Mouse (Mus musculus): ENCODE data around the gene Gm8281. TPM values are rescaled to one million over a fixed set of nuclear protein-coding genes. Genes with fewer than 3 reads are reported as not detected.
"Not testable (repeated sequence)": the region's sequence is repeated elsewhere in the genome, so short reads cannot be mapped to it uniquely, and the experiment has no call there.

Gm8281 gene
- not detected in 2 replicates for polyA plus RNA-seq (2011; ENCODE audit: insufficient read depth, insufficient read length, low replicate concordance, missing spikeins)

GRCm38 (mm10) chr14:5070611-5071490 is at the start of gene Gm8281:
Gene Gm8281, plus strand, starts transcription at chr14:5071040.
- WGBS, result 7% methylated on average over 34 of the region's 63 CpGs
- H3K4me3 ChIP-seq (replicated peaks; ENCODE audit: control insufficient read depth, low read depth, low read length); H3K27ac ChIP-seq (ENCODE audit: control insufficient read depth, insufficient read depth, low read depth, low read length, poor library complexity); H3K4me1 ChIP-seq (ENCODE audit: control insufficient read depth, insufficient read depth, low read length): not testable (repeated sequence)

GRCm38 (mm10) chr14:5050329-5050728 is 20.5 kb upstream of the Gm8281 start, which contains the start of gene 4930555G01Rik:
Gene 4930555G01Rik, plus strand, starts transcription at chr14:5050629.
- WGBS, result no CpG with 5 or more reads among the region's 3 CpGs
- H3K4me1 ChIP-seq (ENCODE audit: control insufficient read depth, insufficient read depth, low read length), result not testable (repeated sequence)

GRCm38 (mm10) chr14:5131219-5131618 is 60.4 kb downstream of the Gm8281 start, which contains the start of gene Gm8279:
Gene Gm8279, plus strand, starts transcription at chr14:5131519.
- not testable (repeated sequence) for H3K27ac ChIP-seq (ENCODE audit: control insufficient read depth, insufficient read depth, low read depth, low read length, poor library complexity); H3K4me3 ChIP-seq (replicated peaks; ENCODE audit: control insufficient read depth, low read depth, low read length); H3K4me1 ChIP-seq (ENCODE audit: control insufficient read depth, insufficient read depth, low read length)
- 59% methylated on average over 2 of the region's 2 CpGs for WGBS

More at GRCm38 (mm10) chr14:5050329-5050728, 20.5 kb upstream of the Gm8281 start, which contains the start of gene 4930555G01Rik:
- not testable (repeated sequence) for H3K4me3 ChIP-seq (replicated peaks; ENCODE audit: control insufficient read depth, low read depth, low read length); H3K27ac ChIP-seq (ENCODE audit: control insufficient read depth, insufficient read depth, low read depth, low read length, poor library complexity)

Other genes with a start within 250 kb of the Gm8281 start
- gene Gm3269, start 232.9 kb upstream of the Gm8281 start, polyA plus RNA-seq (2011; ENCODE audit: insufficient read depth, insufficient read length, low replicate concordance, missing spikeins), result not detected in 2 replicates
- not detected in 2 replicates for gene Gm3264, start 215.5 kb upstream of the Gm8281 start, polyA plus RNA-seq (2011; ENCODE audit: insufficient read depth, insufficient read length, low replicate concordance, missing spikeins)
- gene Gm3278, start 178.6 kb upstream of the Gm8281 start, polyA plus RNA-seq (2011; ENCODE audit: insufficient read depth, insufficient read length, low replicate concordance, missing spikeins), result not detected in 2 replicates
- not detected in 2 replicates for gene Gm8297, start 87.1 kb upstream of the Gm8281 start, polyA plus RNA-seq (2011; ENCODE audit: insufficient read depth, insufficient read length, low replicate concordance, missing spikeins)
- gene Gm3298, start 55.1 kb upstream of the Gm8281 start, polyA plus RNA-seq (2011; ENCODE audit: insufficient read depth, insufficient read length, low replicate concordance, missing spikeins), result not detected in 2 replicates
- gene 4930555G01Rik, start 20.4 kb upstream of the Gm8281 start, polyA plus RNA-seq (2011; ENCODE audit: insufficient read depth, insufficient read length, low replicate concordance, missing spikeins), result not detected in 2 replicates
- gene Gm8279, start 60.5 kb downstream of the Gm8281 start, polyA plus RNA-seq (2011; ENCODE audit: insufficient read depth, insufficient read length, low replicate concordance, missing spikeins), result not detected in 2 replicates
- not detected in 2 replicates for gene Gm3317, start 93.5 kb downstream of the Gm8281 start, polyA plus RNA-seq (2011; ENCODE audit: insufficient read depth, insufficient read length, low replicate concordance, missing spikeins)
- gene Gm8271, start 114.8 kb downstream of the Gm8281 start, polyA plus RNA-seq (2011; ENCODE audit: insufficient read depth, insufficient read length, low replicate concordance, missing spikeins), result not detected in 2 replicates
- gene Gm3526, start 189.5 kb downstream of the Gm8281 start, polyA plus RNA-seq (2011; ENCODE audit: insufficient read depth, insufficient read length, low replicate concordance, missing spikeins), result not detected in 2 replicates

All from bone marrow, adult 2 months (tissue).